Mouse (Mus musculus) bone marrow, adult 2 months (tissue): Measurements from ENCODE around the gene Mtfp1.

Experiments
- CTCF ChIP-seq: fragments of 200-500 bp; IDR thresholded peaks from 2 replicates; pipeline ENCODE4 v1.5.1; 2011; ENCODE audit warnings: low read length, control low read depth; ENCODE audit not compliant: control insufficient read depth, insufficient read depth
- POLR2A ChIP-seq: fragments of 200-500 bp; IDR thresholded peaks from 2 replicates; pipeline ENCODE4 v1.6.1; 2011; ENCODE audit warnings: low read depth, mild to moderate bottlenecking, control low read depth, low read length, borderline replicate concordance; ENCODE audit not compliant: control insufficient read depth

DNA sequence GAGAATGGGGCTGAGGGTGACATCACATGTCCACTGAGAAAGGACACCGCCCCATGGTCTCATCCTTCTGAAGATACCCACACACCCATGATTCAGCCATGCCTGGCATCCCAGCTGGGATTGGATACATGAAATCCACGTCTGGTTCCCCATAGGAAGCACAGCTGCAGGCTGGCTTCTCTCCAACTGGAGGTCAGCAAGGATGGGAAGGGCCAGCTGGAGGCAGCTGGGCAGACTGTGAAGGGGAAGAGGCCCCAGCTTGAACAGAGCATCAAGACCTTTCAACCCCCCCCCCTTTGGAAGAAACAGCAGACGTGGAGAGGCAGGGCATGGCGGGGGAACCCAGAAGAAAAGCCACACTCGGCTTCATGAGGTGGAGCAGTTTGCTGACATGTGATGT, 48.7 kb downstream of the Mtfp1 start:
- TF ChIP-seq CTCF (no peak), POLR2A (no peak)
